22 mouse cellular contexts compared by ENCODE assay signal in genomic region chr13:60511101-60511500, GRCm38 (mm10).
DNase-seq lines count a peak whose midpoint lies in the region; ATAC-seq and TF ChIP-seq lines count a peak whose summit lies in the region.
"Had no signal": no experiment of that assay in that cellular context is flagged by ENCODE, and none has a peak within 500 bp of the region (broad histone marks: within the 10 kb centered on the region; RNA-seq: fewer than 3 reads in every experiment).

No protein-coding gene starts in this region.

- no peaks in the 10 kb centered on the region for H3K36me3 ChIP-seq in heart, adult 2 months (ENCODE audit: control insufficient read depth, insufficient read depth, low read length)
- no peaks in the 10 kb centered on the region for H3K36me3 ChIP-seq in midbrain, postnatal 0 days (ENCODE audit: insufficient read depth, low read length)
- H3K36me3 ChIP-seq in midbrain, embryonic 14.5 days (ENCODE audit: control insufficient read depth, insufficient read depth, low read length): no peaks in the 10 kb centered on the region
- H3K36me3 ChIP-seq: G1E had no signal

- H3K79me2 ChIP-seq in heart, adult 2 months (replicated peaks; ENCODE audit: control insufficient read depth, insufficient read depth, low read length): no peaks in the 10 kb centered on the region

- no peaks in the 10 kb centered on the region for H3K27me3 ChIP-seq in heart, adult 2 months (ENCODE audit: control insufficient read depth, insufficient read depth, low read length)
- no peaks in the 10 kb centered on the region for H3K27me3 ChIP-seq in midbrain, postnatal 0 days (ENCODE audit: insufficient read depth, low read length)
- no peaks in the 10 kb centered on the region for H3K27me3 ChIP-seq in midbrain, embryonic 14.5 days (ENCODE audit: control insufficient read depth, insufficient read depth, low read length)
- H3K27me3 ChIP-seq: CH12.LX, Patski had no signal

- intact Hi-C loops in heart, adult 2 months (cut with DNase I): no loop called here
- intact Hi-C loops in left cerebral cortex, postnatal 4 days (cut with DNase I): no loop called here

- no peak for TF ChIP-seq POLR2A in heart, adult 2 months (IDR thresholded peaks at IDR 0.05; ENCODE audit: insufficient read depth, low read depth, low read length)

- ATAC-seq in midbrain, postnatal 0 days (ENCODE audit: low FRiP score): no peak
- no peak for ATAC-seq in midbrain, embryonic 14.5 days (ENCODE audit: low FRiP score, low TSS enrichment)
- ATAC-seq: activated CD4-positive, CD25-positive, alpha-beta regulatory T cell, adult 4 months; CD4-positive, CD25-positive, alpha-beta regulatory T cell, adult 4 months; Patski had no signal

- no peak overlapping the region for H3K9ac ChIP-seq in heart, adult 2 months (ENCODE audit: low read depth, low read length)
- no peak overlapping the region for H3K9ac ChIP-seq in midbrain, postnatal 0 days (replicated peaks; ENCODE audit: low read length, poor library complexity, severe bottlenecking)
- no peak overlapping the region for H3K9ac ChIP-seq in midbrain, embryonic 14.5 days (replicated peaks; ENCODE audit: low read length)

- no peaks in the 10 kb centered on the region for H3K9me3 ChIP-seq in midbrain, postnatal 0 days (ENCODE audit: low read length)
- H3K9me3 ChIP-seq in midbrain, embryonic 14.5 days (ENCODE audit: control insufficient read depth, low read length): no peaks in the 10 kb centered on the region

- no peak for TF ChIP-seq EP300 in heart, adult 2 months (IDR thresholded peaks at IDR 0.05; ENCODE audit: insufficient read depth, low read depth, low read length)

- peak; percentile 71 to 84 for DNase-seq in cerebellum, postnatal 10 days
- DNase-seq in cerebellum, adult 9-11 months: no peak
- peak; percentile 78 for DNase-seq in heart, adult 11 months
- DNase-seq in heart, adult 2 months: no peak
- DNase-seq in left cerebral cortex, postnatal 4 days: peak; percentile 83
- no peak for DNase-seq in left cerebral cortex, adult 11 months (ENCODE audit: low spot score)
- peak; percentile 8 for DNase-seq in midbrain, postnatal 0 days (ENCODE audit: low spot score)
- DNase-seq in midbrain, embryonic 14.5 days: no peak
- DNase-seq: adrenal gland, adult 2 months; adrenal gland, adult 8-10 months; adrenal gland, postnatal 10 days; adrenal gland, postnatal 14 days; adrenal gland, postnatal 25 days; adrenal gland, postnatal 36 days; B cell, adult 2 months; cerebellum, adult 11 months; cerebellum, adult 11-12 months had no signal

- H3K4me3 ChIP-seq in heart, adult 2 months: no peak overlapping the region
- H3K4me3 ChIP-seq in midbrain, postnatal 0 days (ENCODE audit: low read depth, low read length): no peak overlapping the region
- H3K4me3 ChIP-seq in midbrain, embryonic 14.5 days (replicated peaks; ENCODE audit: low read depth, low read length): no peak overlapping the region

- 87% methylated on average over 7 of the region's 7 CpGs for WGBS in heart, adult 2 months
- WGBS in midbrain, postnatal 0 days: 93% methylated on average over 7 of the region's 7 CpGs
- WGBS in midbrain, embryonic 14.5 days: 93% methylated on average over 7 of the region's 7 CpGs

- H3K27ac ChIP-seq in heart, adult 2 months: no peak overlapping the region
- no peak overlapping the region for H3K27ac ChIP-seq in midbrain, postnatal 0 days (ENCODE audit: low read depth, low read length)
- H3K27ac ChIP-seq in midbrain, embryonic 14.5 days (replicated peaks; ENCODE audit: low read depth, low read length): no peak overlapping the region

- TF ChIP-seq CTCF in heart, adult 2 months (IDR thresholded peaks at IDR 0.05): no peak
- TF ChIP-seq CTCF in midbrain, postnatal 0 days (IDR thresholded peaks at IDR 0.05): no peak

- H3K4me2 ChIP-seq in midbrain, postnatal 0 days (ENCODE audit: low read depth, low read length, poor library complexity, severe bottlenecking): no peak overlapping the region
- H3K4me2 ChIP-seq in midbrain, embryonic 14.5 days (ENCODE audit: low read length): no peak overlapping the region

- H3K4me1 ChIP-seq in heart, adult 2 months (ENCODE audit: control insufficient read depth, insufficient read depth, low read length): 0 out of 2 replicates have a peak, but pooled peaks cover 1% of the 10 kb centered on the region
- no peaks in the 10 kb centered on the region for H3K4me1 ChIP-seq in midbrain, postnatal 0 days (ENCODE audit: insufficient read depth, low read length)
- H3K4me1 ChIP-seq in midbrain, embryonic 14.5 days (ENCODE audit: control insufficient read depth, insufficient read depth, low read length): no peaks in the 10 kb centered on the region

Comparison
In these comparisons a context has a peak if more than half of its experiments do, and no peak if none do; other contexts are left out.
1. DNase-seq: peak in cerebellum, postnatal 10 days (2 of 2), heart, adult 11 months (single experiment), left cerebral cortex, postnatal 4 days (single experiment) and midbrain, postnatal 0 days (single experiment); none in cerebellum, adult 9-11 months (single experiment), heart, adult 2 months (0 of 2), left cerebral cortex, adult 11 months (single experiment) and midbrain, embryonic 14.5 days (single experiment).